Mouse (Mus musculus) limb, embryonic 10.5 days (tissue): ENCODE results near the gene Ndufa4l2. TPM values are rescaled to one million over a fixed set of nuclear protein-coding genes. Genes with fewer than 3 reads are reported as not detected.
A peak's percentile ranks its signal among the peaks of the same experiment; 100 is the strongest.

Experiments
- DNase-seq: peaks from one replicate; pipeline ENCODE4 v3.0.0-alpha.2; 2017; ENCODE audit warnings: low spot score
- H3K27ac ChIP-seq: fragments of 300-500 bp; sonication (generic); 2 replicates; pipeline ENCODE4 v1.5.1; 2016; ENCODE audit warnings: mild to moderate bottlenecking
- H3K27me3 ChIP-seq: fragments of 300-500 bp; sonication (generic); 2 replicates; pipeline ENCODE4 v1.6.1; 2016; ENCODE audit warnings: low read depth, mild to moderate bottlenecking; ENCODE audit not compliant: poor library complexity, severe bottlenecking
- H3K36me3 ChIP-seq: fragments of 300-500 bp; sonication (generic); 2 replicates; pipeline ENCODE4 v1.6.1; 2016; ENCODE audit warnings: mild to moderate bottlenecking, moderate library complexity
- H3K4me1 ChIP-seq: fragments of 300-500 bp; sonication (generic); 2 replicates; pipeline ENCODE4 v1.6.1; 2016
- H3K4me3 ChIP-seq: fragments of 300-500 bp; sonication (generic); 2 replicates; pipeline ENCODE4 v1.5.1; 2016; ENCODE audit warnings: mild to moderate bottlenecking, moderate library complexity
- H3K9me3 ChIP-seq: fragments of 300-500 bp; sonication (generic); replicated peaks from 2 replicates; pipeline ENCODE4 v1.6.1; 2016; ENCODE audit warnings: mild to moderate bottlenecking
- WGBS: fragments of 180-500 bp; shearing (Covaris S2); methylation state at CpG from one replicate; pipeline ENCODE4 v1.1.7; 2016; 5-methylcytosine and 5-hydroxymethylcytosine counted together
- polyA plus RNA-seq: library from polyadenylated mRNA; unstranded; fragments of >200 nt; fragmentation: Nextera tagmentation; extraction: Ambion mirVana; gene quantifications from 2 replicates; pipeline ENCODE4 v1.2.1, GENCODE M21; 2016

Gene Ndufa4l2
- polyA plus RNA-seq, 1 experiment from 2014 or later, result 1.4 TPM

DNA sequence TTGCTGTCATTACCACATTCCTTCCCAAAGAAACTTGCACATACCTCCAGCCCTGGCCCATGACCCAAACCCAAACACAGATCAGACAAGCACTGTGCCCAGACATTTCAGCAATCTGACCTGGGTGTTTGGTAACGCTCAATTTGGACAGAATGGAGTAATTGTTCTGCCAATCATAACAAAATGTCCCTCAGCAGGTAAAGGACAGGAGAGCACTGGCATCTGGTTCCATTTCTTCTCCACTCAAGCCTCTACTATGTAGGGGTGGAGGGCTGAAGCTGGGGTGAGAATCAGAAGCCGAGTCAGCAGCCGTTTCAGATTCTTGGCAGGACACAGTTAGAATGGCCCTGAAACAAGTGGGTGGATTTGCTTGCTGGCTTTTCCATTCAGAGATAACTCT, 22.6 kb upstream of the Ndufa4l2 start:
- Histone ChIP-seq H3K27ac (no peak overlapping the region), H3K36me3 (peaks cover 93% of the 10 kb centered on the region), H3K4me1 (peaks cover 7% of the 10 kb centered on the region), H3K4me3 (no peak overlapping the region), H3K9me3 (no peaks in the 10 kb centered on the region), H3K27me3 (peaks cover 4% of the 10 kb centered on the region; the same call in 1 of the 2 replicates)
- 89% methylated on average over 3 of the region's 3 CpGs for WGBS
- DNase-seq, result no peak

DNA sequence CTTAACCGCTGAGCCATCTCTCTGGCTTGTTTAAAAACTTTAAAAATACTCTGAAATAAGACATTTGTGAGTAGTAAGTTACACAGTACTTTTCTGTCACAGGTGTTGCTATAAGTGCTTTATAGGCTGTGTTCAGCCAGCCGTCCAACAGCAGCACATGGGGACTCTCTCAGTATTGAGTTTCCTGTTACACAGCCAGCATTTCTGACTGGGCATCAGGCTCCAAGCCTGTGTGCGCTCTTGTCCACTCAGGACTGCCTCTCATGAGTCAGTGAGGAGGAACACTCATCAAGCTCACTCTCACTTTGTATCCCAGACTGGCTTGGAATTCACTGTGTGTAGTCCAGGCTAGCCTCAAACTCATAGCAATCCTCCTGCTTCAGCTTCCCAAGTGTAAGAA, 18.6 kb upstream of the Ndufa4l2 start:
- Histone ChIP-seq H3K4me3 (no peak overlapping the region), H3K27me3 (peaks cover 4% of the 10 kb centered on the region; the same call in 1 of the 2 replicates), H3K4me1 (no peaks in the 10 kb centered on the region), H3K9me3 (no peaks in the 10 kb centered on the region), H3K27ac (no peak overlapping the region), H3K36me3 (peaks cover 93% of the 10 kb centered on the region)
- DNase-seq, result no peak
- WGBS, result 89% methylated on average over 3 of the region's 3 CpGs

DNA sequence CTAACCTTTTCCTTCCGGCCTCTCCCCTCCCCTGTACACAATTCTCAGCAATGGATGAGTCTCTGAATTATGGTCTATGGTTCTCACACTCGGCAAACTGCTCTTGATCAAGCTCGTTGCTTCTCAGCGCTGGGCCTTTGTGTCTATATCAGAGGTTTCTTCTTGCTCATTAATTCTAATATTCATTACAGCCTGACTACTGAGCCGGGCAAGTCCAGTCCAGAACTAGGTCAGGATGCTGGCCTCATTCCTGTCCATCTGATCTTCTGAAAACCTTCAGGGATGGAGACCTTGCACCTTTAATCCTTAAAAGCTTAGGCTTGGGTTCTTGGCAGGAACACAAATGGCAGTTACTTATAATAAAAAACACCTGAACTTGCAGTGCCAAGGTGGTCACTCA, 15.3 kb upstream of the Ndufa4l2 start:
- Histone ChIP-seq H3K36me3 (peaks cover 70% of the 10 kb centered on the region), H3K9me3 (no peaks in the 10 kb centered on the region), H3K27ac (no peak overlapping the region), H3K4me3 (no peak overlapping the region), H3K4me1 (no peaks in the 10 kb centered on the region), H3K27me3 (no peaks in the 10 kb centered on the region; the same call in 1 of the 2 replicates)
- 89% methylated on average over 5 of the region's 5 CpGs for WGBS
- no peak for DNase-seq

DNA sequence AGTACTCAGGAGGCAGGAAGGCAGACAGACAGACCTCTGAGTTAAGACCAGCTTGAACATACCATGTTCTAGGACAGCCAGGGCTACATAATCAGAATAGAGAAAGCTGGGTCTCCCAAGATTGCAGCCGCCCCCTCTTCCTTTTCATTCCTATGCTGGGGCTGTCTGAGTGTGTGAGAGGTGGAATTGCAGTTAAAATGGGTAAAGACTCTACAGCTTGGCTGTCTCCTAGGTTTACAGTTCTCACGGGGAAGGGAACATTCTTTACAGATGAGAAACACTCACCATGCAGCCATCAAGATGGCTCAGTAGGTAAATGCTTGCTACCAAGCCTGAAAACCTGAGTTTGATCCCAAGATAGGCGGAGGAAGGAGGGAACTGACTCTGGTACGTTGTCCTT, 14.7 kb upstream of the Ndufa4l2 start:
- WGBS, result 85% methylated on average over 4 of the region's 4 CpGs
- no peak overlapping the region for H3K4me3 ChIP-seq
- no peaks in the 10 kb centered on the region; the same call in 1 of the 2 replicates for H3K27me3 ChIP-seq
- H3K9me3 ChIP-seq, result no peaks in the 10 kb centered on the region
- H3K4me1 ChIP-seq, result no peaks in the 10 kb centered on the region
- H3K36me3 ChIP-seq, result peaks cover 65% of the 10 kb centered on the region
- no peak overlapping the region for H3K27ac ChIP-seq
- DNase-seq, result no peak

DNA sequence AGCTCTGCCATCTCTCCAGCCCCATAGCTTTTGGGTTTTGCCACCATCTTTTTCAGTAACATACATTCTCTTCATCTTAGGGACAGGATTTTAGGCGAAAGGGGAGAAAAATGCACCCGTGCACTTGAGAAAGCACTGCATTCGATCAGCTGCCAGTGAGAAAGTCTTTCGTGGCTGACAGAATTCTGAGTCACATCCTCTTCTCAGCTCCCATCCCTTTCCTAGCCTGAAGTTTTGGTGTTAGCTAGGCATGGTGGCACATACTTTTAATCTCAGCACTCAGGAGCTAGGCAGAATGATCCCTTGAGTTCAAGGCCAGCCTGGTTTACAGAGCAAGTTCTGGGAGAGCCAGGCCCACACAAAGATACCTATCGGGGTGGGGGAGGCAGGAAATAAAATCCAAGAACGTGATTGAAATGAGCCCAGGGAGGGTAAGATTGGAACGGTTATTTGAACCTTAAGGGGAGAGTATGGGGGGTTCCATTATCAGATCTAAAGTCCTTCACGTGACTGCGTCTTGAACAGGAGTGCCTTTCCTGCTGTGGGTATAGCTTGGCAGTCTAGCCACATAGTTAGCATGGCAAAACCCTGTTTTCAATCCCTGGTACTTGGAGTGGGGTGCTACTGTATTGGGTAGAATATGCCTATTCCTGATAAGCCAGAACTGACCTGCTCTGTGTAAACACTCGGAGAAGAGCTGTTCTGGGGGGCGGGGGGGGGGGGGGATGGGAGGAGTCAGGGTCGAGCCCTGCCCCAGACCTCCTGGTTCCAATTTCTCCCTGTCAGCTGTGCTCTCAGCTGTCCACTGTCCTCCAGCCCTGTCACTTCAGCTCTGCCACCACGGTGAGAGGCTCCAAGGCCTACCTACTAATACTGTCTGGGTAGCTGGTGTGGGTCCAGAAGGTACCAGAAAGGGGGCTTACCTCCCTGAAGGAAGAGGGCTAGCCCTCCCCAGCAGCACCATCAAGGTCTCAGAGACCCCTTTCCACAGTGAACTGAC, 13.6 kb upstream of the Ndufa4l2 start, which contains the start of gene Stac3:
TSS of gene Stac3 (plus strand) at position 793 of the 1,000 bp plus-strand sequence.
- H3K27me3 ChIP-seq, result peaks cover 1% of the 10 kb centered on the region
- no peak within 1 kb of the TSS for H3K4me3 ChIP-seq
- no peaks in the 10 kb centered on the region for H3K4me1 ChIP-seq
- DNase-seq, result no peak
- no peak within 1 kb of the TSS for H3K27ac ChIP-seq
- WGBS, result 73% methylated on average over 13 of the region's 13 CpGs
- H3K36me3 ChIP-seq, result peaks cover 54% of the 10 kb centered on the region
- H3K9me3 ChIP-seq, result no peaks in the 10 kb centered on the region

DNA sequence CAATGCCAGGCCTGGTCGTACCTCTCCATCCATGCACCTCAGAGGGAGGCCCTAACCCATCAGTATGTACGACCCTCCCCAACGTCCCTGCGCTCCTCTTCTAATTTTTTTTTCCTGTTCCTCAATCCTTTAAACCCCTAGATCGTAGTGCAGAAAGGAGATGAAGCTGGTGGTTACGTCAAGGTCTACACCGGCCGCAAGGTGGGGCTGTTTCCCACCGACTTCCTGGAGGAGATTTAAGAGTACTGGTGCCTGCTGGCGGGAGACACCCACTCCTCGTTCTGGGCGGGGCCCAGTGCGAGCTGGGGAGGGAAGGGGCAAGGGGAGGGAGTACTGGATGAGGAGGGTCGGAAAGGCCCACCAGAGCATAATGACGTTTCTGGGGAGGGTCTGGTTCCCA, 6.5 kb upstream of the Ndufa4l2 start:
- DNase-seq, result peak; percentile 91
- Histone ChIP-seq H3K27ac (no peak overlapping the region), H3K36me3 (peaks cover 10% of the 10 kb centered on the region; the same call in 1 of the 2 replicates), H3K9me3 (no peaks in the 10 kb centered on the region), H3K4me3 (peak overlapping the region; percentile 57), H3K27me3 (peaks cover 68% of the 10 kb centered on the region), H3K4me1 (peaks cover 57% of the 10 kb centered on the region)
- WGBS, result 2% methylated on average over 15 of the region's 15 CpGs

DNA sequence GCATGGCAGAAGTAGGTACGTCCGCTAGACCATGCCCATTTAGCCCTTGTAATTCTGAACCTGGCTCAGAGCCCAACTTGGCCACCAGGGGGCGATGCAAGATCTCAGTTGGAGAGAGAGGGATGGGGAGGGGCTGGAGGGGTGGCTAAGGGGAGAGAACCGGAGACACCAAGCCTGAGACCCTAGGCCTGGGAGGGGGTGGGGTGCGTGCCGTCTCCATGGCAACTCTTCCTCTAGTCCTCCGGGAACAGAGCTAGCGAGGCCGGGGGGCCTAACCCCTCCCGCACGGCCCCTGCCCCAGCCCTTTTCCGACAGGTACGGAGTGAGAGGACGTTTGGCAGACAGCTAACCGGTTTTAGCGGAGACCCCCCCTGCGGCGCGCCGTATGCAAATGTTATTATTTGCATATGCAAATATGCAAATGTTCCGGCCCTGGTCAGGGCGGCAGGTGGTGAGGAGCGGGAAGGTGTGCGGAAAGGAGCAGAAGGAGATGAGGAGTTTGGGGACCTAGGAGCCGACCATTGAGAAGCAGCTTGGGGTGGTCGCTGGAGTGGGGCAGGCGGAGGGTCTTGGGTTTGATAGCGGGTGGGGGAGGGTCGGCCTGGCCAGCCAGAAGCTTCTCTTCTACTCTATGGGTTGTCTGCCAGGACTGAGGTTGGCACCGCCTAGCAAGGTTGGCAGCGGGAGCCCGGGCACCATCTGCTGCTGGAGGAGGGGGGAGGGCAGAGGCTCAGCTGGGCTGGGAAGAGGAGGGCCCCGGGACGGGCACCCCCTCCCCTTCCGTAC, 5.5 kb upstream of the Ndufa4l2 start:
- H3K27ac ChIP-seq, result peak overlapping the region; percentile 69
- peak overlapping the region; percentile 57 for H3K4me3 ChIP-seq
- peak; percentile 99 for DNase-seq
- H3K9me3 ChIP-seq, result no peaks in the 10 kb centered on the region
- WGBS, result under 1% methylated on average over 35 of the region's 35 CpGs
- H3K36me3 ChIP-seq, result 0 out of 2 replicates have a peak, but pooled peaks cover 3% of the 10 kb centered on the region
- peaks cover 67% of the 10 kb centered on the region for H3K4me1 ChIP-seq
- H3K27me3 ChIP-seq, result peaks cover 78% of the 10 kb centered on the region

DNA sequence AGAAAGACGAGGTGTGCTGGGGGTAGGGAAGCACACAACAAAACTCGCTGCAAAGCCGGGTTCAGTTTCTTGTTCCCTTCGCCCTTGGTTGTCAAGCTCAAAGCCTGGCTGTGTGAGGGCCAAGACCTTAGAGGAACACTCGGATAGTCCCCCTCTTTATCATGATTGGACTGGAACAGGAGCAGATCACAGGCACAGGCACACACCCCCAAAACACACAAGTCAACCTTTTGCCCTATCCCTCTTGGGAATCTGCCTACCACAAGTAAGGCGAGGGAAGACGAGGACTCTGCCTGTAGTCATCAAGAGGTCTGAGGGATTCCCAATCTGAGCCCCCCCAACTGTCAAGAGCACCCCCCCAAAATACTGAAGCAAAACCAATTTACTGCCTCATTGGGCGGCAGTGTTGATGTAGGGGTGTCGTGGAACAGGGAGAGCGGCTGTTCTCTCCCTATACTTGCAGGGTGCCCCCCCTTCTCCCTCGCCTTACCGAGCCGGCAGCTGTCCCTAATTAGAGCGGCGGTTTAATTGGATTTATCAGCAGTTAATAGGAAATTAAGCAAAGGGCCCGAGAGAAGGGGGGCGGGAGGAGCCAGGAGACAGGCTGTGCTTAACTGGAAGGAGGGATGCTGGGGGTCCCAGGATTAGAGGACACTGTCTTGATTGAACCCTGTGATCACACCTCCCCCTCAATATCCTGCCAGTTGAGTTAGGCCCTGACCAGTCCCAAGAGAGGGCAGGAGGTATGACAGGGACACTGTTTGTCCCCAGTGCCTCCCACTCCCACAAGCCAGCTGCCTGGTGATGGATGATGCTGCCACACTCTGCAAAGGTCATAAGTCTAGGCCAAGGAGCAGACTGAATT, 4.7 kb upstream of the Ndufa4l2 start:
- peaks cover 75% of the 10 kb centered on the region for H3K4me1 ChIP-seq
- WGBS, result 2% methylated on average over 17 of the region's 17 CpGs
- H3K27me3 ChIP-seq, result peaks cover 86% of the 10 kb centered on the region
- 0 out of 2 replicates have a peak, but pooled peaks cover 3% of the 10 kb centered on the region for H3K36me3 ChIP-seq
- no peaks in the 10 kb centered on the region for H3K9me3 ChIP-seq
- peak; percentile 52 for DNase-seq
- peak overlapping the region; percentile 69 for H3K27ac ChIP-seq
- peak overlapping the region; percentile 57 for H3K4me3 ChIP-seq

DNA sequence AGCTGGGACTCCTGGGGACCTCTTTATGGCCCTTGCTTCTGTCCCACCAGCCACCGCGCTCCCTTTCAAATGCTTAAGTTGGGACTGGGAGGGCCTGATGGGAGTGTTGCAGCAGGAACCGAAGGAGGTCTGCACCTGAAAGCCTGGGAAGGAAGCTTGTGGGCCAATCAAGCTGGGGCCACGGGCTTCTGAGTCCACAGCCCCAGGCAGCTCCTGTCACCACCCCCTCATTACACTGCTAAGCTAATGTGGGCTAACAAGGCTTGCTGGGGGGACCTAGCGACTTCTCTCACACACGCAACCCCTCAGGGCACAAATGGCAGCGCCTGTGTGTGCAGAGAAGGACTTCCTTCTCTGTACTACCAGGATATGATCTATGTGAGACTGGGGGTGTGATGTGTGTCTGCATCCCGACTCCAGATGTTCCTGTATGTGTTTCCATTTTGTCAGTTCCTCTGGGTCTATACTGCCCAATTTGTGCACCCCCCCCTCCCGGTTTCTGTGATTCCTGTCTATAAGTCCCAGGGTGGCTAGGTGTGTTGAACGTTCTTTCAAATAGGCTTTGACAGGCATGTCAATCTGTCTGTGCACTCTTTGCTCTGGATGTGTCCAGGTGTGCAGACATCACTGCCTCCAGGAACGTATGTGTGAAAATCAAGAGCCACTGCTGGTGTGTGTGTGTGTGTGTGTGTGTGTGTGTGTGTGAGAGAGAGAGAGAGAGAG, 3.7 kb upstream of the Ndufa4l2 start:
- no peaks in the 10 kb centered on the region for H3K9me3 ChIP-seq
- peak overlapping the region; percentile 57 for H3K4me3 ChIP-seq
- H3K36me3 ChIP-seq, result 0 out of 2 replicates have a peak, but pooled peaks cover 3% of the 10 kb centered on the region
- peak; percentile 83 for DNase-seq
- peak overlapping the region; percentile 79; the same call in 1 of the 2 replicates for H3K27ac ChIP-seq
- peaks cover 85% of the 10 kb centered on the region for H3K4me1 ChIP-seq
- WGBS, result 4% methylated on average over 11 of the region's 11 CpGs
- H3K27me3 ChIP-seq, result peaks cover 96% of the 10 kb centered on the region

DNA sequence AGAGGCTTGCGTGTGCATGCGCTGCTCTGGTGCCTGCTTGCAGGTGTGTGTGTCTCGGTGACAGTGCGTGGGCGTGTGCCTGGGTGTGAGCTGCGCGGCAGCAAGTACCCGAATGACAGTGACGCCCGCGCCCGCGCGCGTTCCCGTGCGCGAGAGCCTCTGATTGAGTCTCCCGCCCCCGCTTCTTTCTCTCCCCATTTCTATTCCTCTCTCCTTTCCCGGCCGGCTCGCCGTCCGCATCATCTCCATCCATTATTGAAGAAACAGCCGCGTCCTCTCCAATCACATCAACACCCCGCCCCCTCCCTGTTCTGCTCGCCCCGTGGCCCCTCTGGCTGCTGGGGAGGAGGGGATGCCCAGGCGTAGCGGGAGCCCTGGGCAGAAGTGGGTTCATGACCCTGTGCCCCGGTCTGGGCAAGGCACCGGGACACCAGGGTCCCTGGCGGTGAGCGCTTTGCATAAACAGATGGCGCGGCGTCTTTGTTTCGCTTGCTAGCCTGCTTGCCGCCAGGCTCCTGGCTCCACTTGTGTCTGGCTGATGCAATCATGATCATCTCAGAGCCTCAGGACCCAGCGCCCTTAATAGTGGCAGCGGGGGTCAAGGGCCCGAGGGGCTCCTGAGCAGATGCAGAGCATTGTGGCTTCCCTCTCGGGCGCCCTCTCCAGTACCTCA, 3.0 kb upstream of the Ndufa4l2 start:
- peak; percentile 75 for DNase-seq
- peaks cover 92% of the 10 kb centered on the region for H3K27me3 ChIP-seq
- no peaks in the 10 kb centered on the region for H3K9me3 ChIP-seq
- H3K36me3 ChIP-seq, result 0 out of 2 replicates have a peak, but pooled peaks cover 4% of the 10 kb centered on the region
- H3K27ac ChIP-seq, result peak overlapping the region; percentile 79
- WGBS, result under 1% methylated on average over 46 of the region's 46 CpGs
- H3K4me3 ChIP-seq, result peak overlapping the region; percentile 57
- H3K4me1 ChIP-seq, result peaks cover 92% of the 10 kb centered on the region

DNA sequence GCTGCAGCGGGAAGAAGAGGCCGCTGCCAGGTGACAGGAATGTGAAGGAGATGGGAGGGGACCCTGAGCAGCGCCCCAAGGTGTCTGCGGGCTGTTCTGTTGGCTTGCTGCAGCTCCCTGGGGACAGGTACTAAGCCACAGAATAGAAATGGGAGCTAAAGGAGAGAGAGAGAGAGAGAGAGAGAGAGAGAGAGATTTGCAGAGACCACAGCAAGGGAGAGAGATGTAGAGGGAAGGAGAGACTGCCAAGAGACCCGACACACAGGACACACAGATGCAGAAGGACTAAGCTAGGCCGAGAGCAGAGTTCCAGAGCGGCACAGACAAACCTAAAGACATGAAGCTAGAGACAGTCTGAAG, 2.5 kb upstream of the Ndufa4l2 start:
- DNase-seq, result no peak
- Histone ChIP-seq H3K4me1 (peaks cover 97% of the 10 kb centered on the region), H3K27ac (peak overlapping the region; percentile 79), H3K36me3 (peaks cover 6% of the 10 kb centered on the region; the same call in 1 of the 2 replicates), H3K27me3 (peaks cover 92% of the 10 kb centered on the region), H3K9me3 (no peaks in the 10 kb centered on the region), H3K4me3 (peak overlapping the region; percentile 57)
- 1% methylated on average over 7 of the region's 7 CpGs for WGBS
